Mouse (Mus musculus) myocyte (in vitro differentiated cells): ENCODE data around the gene Palld. TPM values are rescaled to one million over a fixed set of nuclear protein-coding genes. Genes with fewer than 3 reads are reported as not detected.

Experiments used
- H3K27me3 ChIP-seq: one replicate; pipeline ENCODE4 v1.6.1; 2011; ENCODE audit not compliant: control insufficient read depth, insufficient read depth, insufficient read length
- H3K36me3 ChIP-seq: one replicate; pipeline ENCODE4 v1.6.1; 2011; ENCODE audit not compliant: control insufficient read depth, insufficient read depth
- H3K4me2 ChIP-seq: one replicate; pipeline ENCODE4 v1.6.1; 2011; ENCODE audit warnings: low read depth, control low read depth
- H3K4me3 ChIP-seq: one replicate; pipeline ENCODE4 v1.5.1; 2011; ENCODE audit warnings: mild to moderate bottlenecking, control low read depth, moderate library complexity
- H3K79me2 ChIP-seq: one replicate; pipeline ENCODE4 v1.6.1; 2011; ENCODE audit not compliant: control insufficient read depth, insufficient read depth
- H3ac ChIP-seq: one replicate; pipeline ENCODE4 v1.6.1; 2011; ENCODE audit not compliant: control insufficient read depth, insufficient read length
- CEBPB ChIP-seq: IDR thresholded peaks from 2 replicates; pipeline ENCODE4 v1.6.1; 2011; ENCODE audit warnings: mild to moderate bottlenecking, moderate library complexity; ENCODE audit not compliant: poor library complexity, insufficient read depth, severe bottlenecking
- E2F4 ChIP-seq: IDR thresholded peaks from one replicate; pipeline ENCODE4 v1.6.1; 2011; ENCODE audit warnings: mild to moderate bottlenecking, control low read depth, moderate library complexity; ENCODE audit not compliant: insufficient read depth
- MAX ChIP-seq: IDR thresholded peaks from one replicate; pipeline ENCODE4 v1.6.1; 2011; ENCODE audit warnings: low read depth, mild to moderate bottlenecking, control low read depth
- MYOD1 ChIP-seq, 3 experiments: IDR thresholded peaks; one replicate each; pipeline ENCODE4 v1.6.1; 2011; ENCODE audit warnings: control low read depth in 2 of 3, low read depth in 2 of 3, mild to moderate bottlenecking in 2 of 3, moderate library complexity in 1 of 3; ENCODE audit not compliant: insufficient read length in 2 of 3, control insufficient read depth in 1 of 3
- MYOG ChIP-seq, 3 experiments: IDR thresholded peaks; one replicate each; pipeline ENCODE4 v1.6.1; 2011; ENCODE audit warnings: control low read depth in 2 of 3, low read depth in 2 of 3, mild to moderate bottlenecking in 2 of 3; ENCODE audit not compliant: insufficient read length in 2 of 3, control insufficient read depth in 1 of 3, insufficient read depth in 1 of 3
- POLR2A ChIP-seq: IDR thresholded peaks from one replicate; pipeline ENCODE4 v1.6.1; 2011; ENCODE audit warnings: low read depth, mild to moderate bottlenecking, control low read depth, moderate library complexity; ENCODE audit not compliant: insufficient read length
- POLR2AphosphoS2 ChIP-seq: IDR thresholded peaks from one replicate; pipeline ENCODE4 v1.6.1; 2011; ENCODE audit warnings: low read depth, control low read depth; ENCODE audit not compliant: insufficient read length
- REST ChIP-seq: IDR thresholded peaks from one replicate; pipeline ENCODE4 v1.6.1; 2011; ENCODE audit warnings: mild to moderate bottlenecking, control low read depth, moderate library complexity; ENCODE audit not compliant: insufficient read depth, insufficient read length
- SRF ChIP-seq: IDR thresholded peaks from one replicate; pipeline ENCODE4 v1.6.1; 2011; ENCODE audit warnings: low read depth; ENCODE audit not compliant: control insufficient read depth, insufficient read length
- TCF12 ChIP-seq: IDR thresholded peaks from one replicate; pipeline ENCODE4 v1.6.1; 2011; ENCODE audit warnings: mild to moderate bottlenecking, control low read depth; ENCODE audit not compliant: poor library complexity, insufficient read depth, severe bottlenecking
- TCF3 ChIP-seq: IDR thresholded peaks from one replicate; pipeline ENCODE4 v1.6.1; 2011; ENCODE audit warnings: low read depth, control low read depth; ENCODE audit not compliant: insufficient read length
- USF1 ChIP-seq: IDR thresholded peaks from one replicate; pipeline ENCODE4 v1.6.1; 2011; ENCODE audit warnings: low read depth, mild to moderate bottlenecking, control low read depth, moderate library complexity
- polyA plus RNA-seq: library from polyadenylated mRNA; unstranded; fragments of >200 nt; fragmentation: generic; extraction: Trizol; gene quantifications from one replicate; pipeline ENCODE4 v1.2.1, GENCODE M21; 2012; ENCODE audit warnings: missing spikeins

Palld gene
- polyA plus RNA-seq, 1 experiment = 52.4 TPM

GRCm38 (mm10) chr8:61611741-61612140 lies 290.7 kb downstream of the Palld start:
- Histone ChIP-seq H3K36me3 (no peaks in the 10 kb centered on the region), H3K4me3 (no peak overlapping the region), H3K27me3 (no peaks in the 10 kb centered on the region), H3K4me2 (no peak overlapping the region), H3K79me2 (no peaks in the 10 kb centered on the region), H3ac (no peak overlapping the region)
- no peak for TF ChIP-seq USF1
- no peak for TF ChIP-seq TCF12
- TF ChIP-seq POLR2A = no peak
- TF ChIP-seq CEBPB = no peak
- no peak for TF ChIP-seq TCF3
- TF ChIP-seq REST = no peak
- no peak for TF ChIP-seq SRF
- no peak for TF ChIP-seq MYOG (IDR thresholded peaks at IDR 0.05; ENCODE audit: control insufficient read depth in 1 of 3, insufficient read depth in 1 of 3, insufficient read length in 2 of 3, low read depth in 2 of 3)
- no peak for TF ChIP-seq MAX
- TF ChIP-seq MYOD1 (IDR thresholded peaks at IDR 0.05; ENCODE audit: control insufficient read depth in 1 of 3, insufficient read length in 2 of 3, low read depth in 2 of 3) = no peak
- TF ChIP-seq E2F4 = no peak
- no peak for TF ChIP-seq POLR2AphosphoS2

- Histone ChIP-seq H3ac (no peak overlapping the region), H3K36me3 (no peaks in the 10 kb centered on the region), H3K79me2 (no peaks in the 10 kb centered on the region), H3K4me2 (no peak overlapping the region), H3K27me3 (no peaks in the 10 kb centered on the region), H3K4me3 (no peak overlapping the region)
- TF ChIP-seq MYOG (IDR thresholded peaks at IDR 0.05; ENCODE audit: control insufficient read depth in 1 of 3, insufficient read depth in 1 of 3, insufficient read length in 2 of 3, low read depth in 2 of 3) (no peak), USF1 (no peak)
Observed at GRCm38 (mm10) chr8:61611077-61611476, 291.4 kb downstream of the Palld start.

- TF ChIP-seq USF1 (no peak), CEBPB (no peak), TCF3 (no peak), TCF12 (no peak), MAX (no peak), POLR2AphosphoS2 (no peak), POLR2A (no peak), REST (no peak), SRF (no peak)
- no peaks in the 10 kb centered on the region for H3K36me3 ChIP-seq
Observed at GRCm38 (mm10) chr8:61610546-61610945, 291.9 kb downstream of the Palld start.

GRCm38 (mm10) chr8:61607463-61607813 lies 295.1 kb downstream of the Palld start:
- TF ChIP-seq TCF3 = no peak
- TF ChIP-seq POLR2A = no peak
- TF ChIP-seq SRF = no peak
- no peak for TF ChIP-seq USF1
- no peak for TF ChIP-seq REST
- no peak for TF ChIP-seq MAX
- Histone ChIP-seq H3ac (no peak overlapping the region), H3K4me2 (peak overlapping the region; percentile 73)

More at GRCm38 (mm10) chr8:61610546-61610945, 291.9 kb downstream of the Palld start:
- Histone ChIP-seq H3K4me3 (no peak overlapping the region), H3K4me2 (no peak overlapping the region), H3ac (no peak overlapping the region), H3K79me2 (no peaks in the 10 kb centered on the region), H3K27me3 (no peaks in the 10 kb centered on the region)

GRCm38 (mm10) chr8:61606795-61607462 lies 295.6 kb downstream of the Palld start:
- no peaks in the 10 kb centered on the region for H3K27me3 ChIP-seq
- no peaks in the 10 kb centered on the region for H3K36me3 ChIP-seq
- TF ChIP-seq SRF = peak; percentile 90
- peak in 1 of 3 experiments; percentile 34 for TF ChIP-seq MYOD1 (IDR thresholded peaks at IDR 0.05; ENCODE audit: control insufficient read depth in 1 of 3, insufficient read length in 2 of 3, low read depth in 2 of 3)
- TF ChIP-seq E2F4 = no peak
- H3K79me2 ChIP-seq = no peaks in the 10 kb centered on the region
- H3K4me3 ChIP-seq = no peak overlapping the region
- no peak overlapping the region for H3ac ChIP-seq
- peak overlapping the region; percentile 73 for H3K4me2 ChIP-seq

More at GRCm38 (mm10) chr8:61607463-61607813, 295.1 kb downstream of the Palld start:
- no peaks in the 10 kb centered on the region for H3K79me2 ChIP-seq
- H3K36me3 ChIP-seq = no peaks in the 10 kb centered on the region
- H3K27me3 ChIP-seq = no peaks in the 10 kb centered on the region
- H3K4me3 ChIP-seq = no peak overlapping the region

- H3ac ChIP-seq = no peak overlapping the region
- no peaks in the 10 kb centered on the region for H3K27me3 ChIP-seq
- H3K36me3 ChIP-seq = no peaks in the 10 kb centered on the region
- peak in 1 of 3 experiments; percentile 26 for TF ChIP-seq MYOD1 (IDR thresholded peaks at IDR 0.05; ENCODE audit: control insufficient read depth in 1 of 3, insufficient read length in 2 of 3, low read depth in 2 of 3)
- TF ChIP-seq TCF3 = no peak
- TF ChIP-seq E2F4 = no peak
- TF ChIP-seq MYOG (IDR thresholded peaks at IDR 0.05; ENCODE audit: control insufficient read depth in 1 of 3, insufficient read depth in 1 of 3, insufficient read length in 2 of 3, low read depth in 2 of 3) = no peak
- no peak for TF ChIP-seq USF1
- TF ChIP-seq POLR2AphosphoS2 = no peak
- H3K4me2 ChIP-seq = no peak overlapping the region
- H3K79me2 ChIP-seq = no peaks in the 10 kb centered on the region
- no peak overlapping the region for H3K4me3 ChIP-seq
Observed at GRCm38 (mm10) chr8:61604871-61605270, 297.6 kb downstream of the Palld start.
